Mouse (Mus musculus) liver, adult 10 weeks (tissue): ENCODE results near the gene Uba52. TPM values are rescaled to one million over a fixed set of nuclear protein-coding genes. Genes with fewer than 3 reads are reported as not detected.

Experiments
- polyA plus RNA-seq: library from polyadenylated mRNA; stranded (reverse); fragments of 350-450 nt; fragmentation: Illumina TruSeq; extraction: RNeasy Lipid Tissue Mini Kit (QIAGEN cat#74804); gene quantifications from one replicate; pipeline ENCODE4 v1.2.3, GENCODE M21; 2014; ENCODE audit warnings: low read depth, low replicate concordance

Uba52 gene
- 13.6 TPM for polyA plus RNA-seq

DNA sequence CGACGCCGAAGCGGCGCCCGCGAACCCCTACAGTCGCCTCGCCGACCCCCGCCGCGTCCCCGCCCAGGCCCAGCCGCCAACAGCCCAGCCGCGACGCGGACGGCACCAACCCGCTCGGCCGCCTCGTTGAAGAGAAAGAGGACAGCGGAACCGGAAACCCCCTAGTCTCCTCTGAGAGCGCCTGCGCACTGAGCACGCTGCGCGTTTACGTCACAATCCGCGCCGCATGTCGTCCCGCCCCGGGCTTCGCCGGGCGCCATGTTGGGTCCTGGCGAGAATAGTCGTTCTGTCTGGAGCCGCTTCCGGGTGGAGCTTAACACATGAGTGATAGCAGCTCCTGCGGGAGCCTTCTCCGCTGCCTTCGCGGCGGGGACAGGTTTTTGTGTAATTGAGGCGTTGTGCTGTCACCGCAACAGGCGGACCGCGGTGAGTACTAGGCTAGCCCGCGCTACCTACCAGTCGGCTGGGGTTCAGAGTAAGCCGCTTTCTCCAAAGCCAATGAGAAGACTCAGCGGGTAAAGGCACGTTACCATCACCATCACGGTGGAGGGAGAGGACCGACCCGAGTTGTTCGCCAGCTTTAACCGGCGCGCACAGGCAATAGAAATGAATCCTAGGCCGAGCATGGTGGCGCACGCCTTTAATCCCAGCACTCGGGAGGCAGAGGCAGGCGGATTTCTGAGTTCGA, at the start of gene Uba52:
Gene Uba52, minus strand, starts transcription at position 574 of the 688 bp plus-strand sequence.

DNA sequence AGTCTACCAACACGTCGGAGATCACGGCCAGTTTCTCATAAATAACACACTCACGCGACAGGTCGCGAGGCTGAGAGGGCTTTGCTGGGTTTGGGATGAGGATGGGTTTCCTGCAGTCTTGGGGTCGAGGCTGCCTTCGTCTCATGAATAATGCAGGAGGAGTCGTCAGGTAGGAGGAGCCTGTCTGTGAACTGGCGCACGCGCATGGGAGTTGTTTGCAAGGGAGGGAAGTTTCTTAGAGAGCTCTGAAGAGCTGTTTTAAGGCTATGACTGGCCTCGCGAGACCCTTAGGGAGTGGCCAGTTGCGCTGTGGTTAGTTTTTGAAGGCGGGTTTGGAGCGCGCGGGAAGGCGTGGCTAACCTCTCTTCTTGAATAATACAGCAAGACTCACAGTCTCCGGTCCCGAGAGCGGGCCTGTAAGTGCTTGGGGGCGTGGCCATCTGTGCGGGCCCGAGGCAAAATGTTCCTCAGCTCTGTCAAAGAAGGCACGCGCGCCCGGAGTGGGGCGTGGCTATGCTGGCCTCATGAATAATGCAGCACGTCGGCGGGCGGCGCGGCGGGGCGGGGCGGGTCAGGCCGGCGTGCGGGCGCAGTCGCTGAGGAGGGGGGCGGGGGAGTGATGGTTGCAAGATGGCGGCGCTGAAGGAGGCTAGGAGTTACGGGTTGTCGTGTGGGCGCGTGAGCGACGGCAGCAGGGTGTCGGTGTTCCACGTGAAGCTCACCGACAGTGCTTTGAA, 28.6 kb upstream of the Uba52 start, which contains the start of gene Ell:
Gene Ell, plus strand, starts transcription at position 381 of the 737 bp plus-strand sequence.

DNA sequence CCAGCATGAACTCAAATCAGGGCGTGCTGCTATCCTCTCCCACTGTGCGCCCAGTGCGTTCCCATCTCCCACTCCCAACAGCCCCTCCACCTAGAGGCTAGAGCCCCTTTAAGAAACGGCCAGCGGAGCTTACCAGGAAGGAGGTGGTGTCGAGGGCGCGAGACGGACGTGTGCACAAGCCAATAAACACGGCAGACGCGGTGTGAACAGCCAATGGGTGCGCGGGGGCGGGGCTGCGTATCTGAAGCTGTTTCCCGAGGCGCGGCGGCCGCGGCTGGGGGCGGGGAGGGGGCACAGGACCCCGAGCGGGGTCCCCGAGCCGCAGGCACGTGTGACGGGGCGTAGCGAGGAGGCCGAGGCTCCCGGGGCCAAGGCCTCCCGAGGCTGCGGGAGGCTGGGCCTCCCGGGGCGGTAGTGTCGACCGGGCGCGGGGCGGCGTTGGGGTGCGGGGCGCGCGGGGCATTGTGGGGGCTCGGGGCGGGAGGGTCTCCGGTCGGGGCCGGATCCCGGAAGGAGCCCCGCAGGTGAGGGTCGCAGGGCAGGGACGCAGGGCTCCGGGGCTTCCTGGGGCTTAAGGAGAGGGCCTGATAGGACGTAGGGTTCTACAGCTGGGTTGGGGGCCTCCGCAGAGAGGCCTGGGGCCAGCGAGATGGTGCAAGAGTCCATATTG, 17.0 kb upstream of the Uba52 start, which contains the start of the genes Fkbp8 and Kxd1:
Gene Fkbp8, plus strand, starts transcription at position 213 of the 670 bp plus-strand sequence.
Gene Kxd1, minus strand, starts transcription at position 445 of the 670 bp plus-strand sequence.

DNA sequence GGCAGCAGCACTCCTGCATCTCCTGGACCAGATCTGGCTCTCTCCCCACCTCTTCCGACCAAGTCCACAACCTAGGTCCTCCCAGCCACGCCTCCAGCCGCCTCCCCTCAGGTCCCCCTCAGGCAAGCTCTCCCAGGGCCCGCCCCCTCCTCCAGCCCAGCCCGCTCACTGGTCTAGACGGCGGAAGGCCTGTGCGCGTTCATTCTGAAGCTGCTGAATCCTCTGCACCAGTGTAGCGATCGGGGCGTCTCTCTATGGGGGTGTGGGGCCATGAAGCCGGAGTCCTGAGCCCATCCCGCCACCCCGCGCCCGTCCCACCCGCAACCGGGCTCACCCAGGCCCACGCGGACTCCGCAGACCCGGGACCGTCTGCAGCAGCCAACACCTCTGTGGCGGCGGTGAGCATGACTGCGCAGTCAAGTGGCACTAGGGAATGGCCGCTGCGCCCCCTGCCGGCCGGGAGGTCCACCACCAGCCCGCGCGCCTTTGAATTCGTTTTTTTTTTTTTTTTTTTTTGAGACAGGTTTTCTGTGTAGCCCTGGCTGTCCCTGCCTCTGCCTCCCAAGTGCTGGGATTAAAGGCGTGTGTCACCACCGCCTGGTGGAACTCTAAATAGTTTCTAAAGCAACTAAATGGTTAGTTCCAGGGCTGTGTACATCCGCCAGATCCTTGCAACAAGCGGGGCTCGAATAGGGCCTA, 4.1 kb downstream of the Uba52 start, which contains the start of gene Rex1bd:
Gene Rex1bd, minus strand, starts transcription at position 425 of the 699 bp plus-strand sequence.

DNA sequence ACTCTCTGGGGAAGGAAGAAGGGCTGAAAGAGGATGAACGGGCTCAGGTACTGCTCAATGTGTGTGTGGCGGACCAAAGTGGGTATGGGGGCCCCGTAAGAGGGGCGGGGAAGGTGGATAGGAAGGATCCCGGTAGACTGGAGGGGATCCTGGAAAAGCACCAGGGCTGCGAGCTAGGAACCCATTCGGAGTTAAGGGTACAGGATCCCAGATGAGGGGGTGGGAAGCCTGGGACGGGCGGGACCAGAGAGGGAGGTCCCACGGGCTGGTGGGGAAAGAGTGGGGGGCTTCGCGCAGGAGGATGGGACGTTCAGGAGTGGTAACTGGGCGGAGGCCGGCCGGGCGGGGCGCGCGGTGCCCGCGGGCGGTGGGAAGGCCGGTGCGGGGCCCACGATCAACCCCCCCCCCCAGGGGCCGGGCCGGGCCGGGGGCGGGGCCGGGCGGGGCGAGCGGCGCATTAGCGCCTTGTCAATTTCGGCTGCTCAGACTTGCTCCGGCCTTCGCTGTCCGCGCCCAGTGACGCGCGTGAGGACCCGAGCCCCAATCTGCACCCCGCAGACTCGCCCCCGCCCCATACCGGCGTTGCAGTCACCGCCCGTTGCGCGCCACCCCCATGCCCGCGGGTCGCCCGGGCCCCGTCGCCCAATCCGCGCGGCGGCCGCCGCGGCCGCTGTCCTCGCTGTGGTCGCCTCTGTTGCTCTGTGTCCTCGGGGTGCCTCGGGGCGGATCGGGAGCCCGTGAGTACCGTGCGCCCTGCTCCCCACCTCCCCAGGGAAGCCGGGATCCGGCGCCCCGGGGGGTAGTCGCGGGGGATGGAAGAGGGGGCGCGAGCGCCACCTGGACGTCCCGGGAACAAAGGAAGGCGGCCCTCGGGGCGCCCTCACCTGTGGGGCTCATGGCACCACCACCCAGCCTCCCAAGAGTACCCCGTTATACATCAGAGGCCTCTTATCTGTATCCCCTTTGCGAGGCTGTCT, 17.6 kb downstream of the Uba52 start, which contains the start of gene Crlf1:
Gene Crlf1, plus strand, starts transcription at position 495 of the 977 bp plus-strand sequence.

DNA sequence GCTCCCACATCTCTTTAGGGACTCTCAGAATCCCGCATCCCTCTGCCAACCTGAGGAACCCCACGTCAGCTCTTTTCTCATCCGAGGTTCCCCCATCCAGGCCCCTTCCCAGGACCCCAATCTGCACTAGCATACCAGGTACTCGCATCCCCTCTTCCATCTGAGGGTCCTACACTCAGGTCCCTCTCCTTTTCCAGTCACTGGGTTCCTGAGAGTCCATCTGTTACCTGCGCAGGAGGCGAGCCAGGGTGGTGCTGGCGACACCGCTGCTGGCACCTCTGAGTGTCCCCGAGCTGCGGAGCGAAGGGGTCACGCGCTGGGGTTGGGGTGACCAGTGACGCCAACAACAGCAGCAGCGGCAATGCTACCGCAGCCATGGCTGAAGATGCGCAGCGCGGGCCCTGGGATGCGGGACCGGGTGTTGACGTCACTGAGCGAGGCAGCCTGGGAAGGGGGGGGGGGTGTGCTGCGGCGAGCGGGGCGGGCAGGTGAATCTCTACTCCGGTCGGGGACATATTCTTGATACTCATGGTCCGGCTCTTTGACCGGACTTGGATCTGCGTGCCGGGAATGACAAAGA, 23.6 kb downstream of the Uba52 start, which contains the start of gene Tmem59l:
Gene Tmem59l, minus strand, starts transcription at position 418 of the 580 bp plus-strand sequence.

DNA sequence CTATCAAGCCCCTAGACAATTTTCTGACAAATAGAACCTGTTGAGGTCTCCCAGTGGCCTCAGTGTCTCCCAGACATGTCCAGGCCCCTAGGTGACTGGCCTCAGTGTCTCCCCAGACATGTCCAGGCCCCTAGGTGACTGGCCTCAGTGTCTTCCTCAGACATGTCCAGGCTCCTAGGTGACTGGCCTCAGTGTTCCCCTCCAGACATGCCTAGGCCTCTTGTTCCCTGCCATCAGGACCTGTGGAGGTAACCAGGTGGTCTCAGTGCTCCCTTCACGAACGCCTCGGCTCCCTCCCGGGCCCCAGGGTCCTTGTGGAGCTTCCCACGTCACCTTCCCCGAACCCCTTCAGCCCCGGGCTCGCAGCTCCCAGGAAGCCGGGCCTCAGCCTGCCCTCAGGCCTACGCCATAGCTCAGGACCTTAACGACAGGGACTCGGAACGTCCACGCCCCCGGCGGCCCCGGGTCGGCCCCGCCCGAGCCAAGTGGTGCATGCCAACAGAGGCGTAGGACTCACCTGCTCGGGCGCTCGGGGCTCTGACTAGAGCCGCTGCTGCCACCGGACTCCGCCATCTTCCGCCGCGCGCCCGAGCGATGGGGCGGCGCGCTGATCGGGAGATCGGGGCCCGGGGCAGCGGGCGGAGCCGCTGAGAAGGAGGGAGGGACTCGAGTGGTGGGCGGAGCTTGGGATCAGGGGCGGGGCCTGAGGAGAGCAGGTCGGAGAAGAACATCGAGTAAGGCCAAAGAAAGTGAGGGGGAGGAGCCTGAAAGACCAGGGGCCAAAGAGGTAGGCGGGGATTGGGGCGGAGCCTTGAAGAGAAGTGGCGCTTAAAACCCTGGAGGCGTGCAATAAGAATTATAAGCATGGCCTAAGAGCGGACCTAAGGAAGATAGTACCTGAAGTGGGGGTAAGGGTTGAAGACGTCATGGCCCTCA, 34.0 kb downstream of the Uba52 start, which contains the start of gene Klhl26:
Gene Klhl26, minus strand, starts transcription at position 636 of the 936 bp plus-strand sequence.

Other genes starting within 250 kb of the Uba52 start
- gene Homer3, start 228.0 kb downstream of the Uba52 start, polyA plus RNA-seq: not detected
- 3.4 TPM for gene Ddx49, start 208.3 kb downstream of the Uba52 start, polyA plus RNA-seq
- gene Cope, start 208.3 kb downstream of the Uba52 start, polyA plus RNA-seq: 4.9 TPM
- not detected for gene Cers1, start 195.0 kb downstream of the Uba52 start, polyA plus RNA-seq
- not detected for gene Gdf1, start 181.0 kb downstream of the Uba52 start, polyA plus RNA-seq
- 2.4 TPM for gene Upf1, start 157.5 kb downstream of the Uba52 start, polyA plus RNA-seq
- not detected for gene Comp, start 137.2 kb downstream of the Uba52 start, polyA plus RNA-seq
- gene Crtc1, start 71.2 kb downstream of the Uba52 start, polyA plus RNA-seq: 0.74 TPM
- 1.5 TPM for gene Klhl26, start 33.8 kb downstream of the Uba52 start, polyA plus RNA-seq
- not detected for gene Tmem59l, start 23.4 kb downstream of the Uba52 start, polyA plus RNA-seq
- not detected for gene Crlf1, start 17.6 kb downstream of the Uba52 start, polyA plus RNA-seq
- 2.4 TPM for gene Rex1bd, start 4.0 kb downstream of the Uba52 start, polyA plus RNA-seq
- 10.3 TPM for gene Fkbp8, start 16.9 kb upstream of the Uba52 start, polyA plus RNA-seq
- 11.4 TPM for gene Kxd1, start 17.2 kb upstream of the Uba52 start, polyA plus RNA-seq
- gene Ell, start 28.7 kb upstream of the Uba52 start, polyA plus RNA-seq: 2.1 TPM
- not detected for gene Isyna1, start 83.6 kb upstream of the Uba52 start, polyA plus RNA-seq
- gene Ssbp4, start 98.1 kb upstream of the Uba52 start, polyA plus RNA-seq: not detected
- gene Lrrc25, start 105.4 kb upstream of the Uba52 start, polyA plus RNA-seq: 0.85 TPM
- gene Gdf15, start 121.7 kb upstream of the Uba52 start, polyA plus RNA-seq: not detected
- 17.3 TPM for gene Pgpep1, start 149.6 kb upstream of the Uba52 start, polyA plus RNA-seq
- gene Lsm4, start 162.4 kb upstream of the Uba52 start, polyA plus RNA-seq: 0.61 TPM
- gene Jund, start 188.1 kb upstream of the Uba52 start, polyA plus RNA-seq: 8.1 TPM
- gene Iqcn, start 192.7 kb upstream of the Uba52 start, polyA plus RNA-seq: not detected
- gene Gm3336, start 207.7 kb upstream of the Uba52 start, polyA plus RNA-seq: not detected
- gene Pde4c, start 212.9 kb upstream of the Uba52 start, polyA plus RNA-seq: 1.1 TPM
- gene Rab3a, start 243.9 kb upstream of the Uba52 start, polyA plus RNA-seq: 0.56 TPM